Mouse (Mus musculus): ENCODE data around the gene Hirip3. TPM values are rescaled to one million over a fixed set of nuclear protein-coding genes. Genes with fewer than 3 reads are reported as not detected.

Hirip3 gene
- polyA plus RNA-seq, 1 experiment from 2014 or later, result 26.7 TPM

DNA sequence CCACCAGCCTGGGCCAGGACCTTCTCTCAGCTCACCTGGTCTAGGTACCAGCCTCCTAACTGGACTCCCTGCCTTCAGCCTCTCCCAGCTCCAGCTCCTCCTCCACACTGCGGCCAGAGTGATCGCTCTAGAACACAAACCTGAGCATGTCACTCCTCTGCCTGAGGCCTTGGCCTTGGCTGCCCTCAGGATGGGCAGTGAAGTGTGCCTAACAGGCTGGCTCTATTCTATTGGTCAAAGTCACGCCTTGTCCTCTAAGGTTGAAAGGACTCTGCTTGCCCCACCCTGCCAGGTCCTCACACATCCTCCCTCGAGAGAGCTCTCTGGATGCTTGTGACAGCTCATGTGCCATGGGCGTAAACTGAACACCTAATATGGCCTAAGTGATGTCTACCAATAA is 8.3 kb upstream of the Hirip3 start:
- H3K4me1 ChIP-seq (ENCODE audit: insufficient read depth), result no peaks in the 10 kb centered on the region
- ATAC-seq (ENCODE audit: insufficient read depth) (no peak), DNase-seq (no peak)
- H3K27me3 ChIP-seq (ENCODE audit: insufficient read depth, low read length), result peaks cover 15% of the 10 kb centered on the region
- 88% methylated on average over 5 of the region's 5 CpGs for whole genome bisulfite sequencing
- no peak overlapping the region for H3K4me2 ChIP-seq
- H3K9me3 ChIP-seq (ENCODE audit: low read depth, low read length), result no peaks in the 10 kb centered on the region
- H3K36me3 ChIP-seq (ENCODE audit: insufficient read depth), result peaks cover 68% of the 10 kb centered on the region
- no peak for TF ChIP-seq CTCF (IDR thresholded peaks at IDR 0.05; ENCODE audit: low read depth)
- no peak overlapping the region for H3K9ac ChIP-seq
- H3K27ac ChIP-seq (ENCODE audit: low read depth), result no peak overlapping the region
- H3K4me3 ChIP-seq (ENCODE audit: low read depth, low read length), result no peak overlapping the region

GRCm38 (mm10) chr7:126855641-126856040 is 6.1 kb upstream of the Hirip3 start:
- ATAC-seq (ENCODE audit: insufficient read depth) (no peak), DNase-seq (no peak)
- H3K27ac ChIP-seq (ENCODE audit: low read depth), result no peak overlapping the region
- no peak overlapping the region for H3K4me2 ChIP-seq
- H3K27me3 ChIP-seq (ENCODE audit: insufficient read depth, low read length), result no peaks in the 10 kb centered on the region
- H3K9ac ChIP-seq, result no peak overlapping the region
- peaks cover 83% of the 10 kb centered on the region for H3K36me3 ChIP-seq (ENCODE audit: insufficient read depth)
- H3K4me1 ChIP-seq (ENCODE audit: insufficient read depth), result peaks cover under 1% of the 10 kb centered on the region; the same call in 1 of the 2 replicates
- 76% methylated on average over 3 of the region's 3 CpGs for WGBS
- H3K4me3 ChIP-seq (ENCODE audit: low read depth, low read length), result no peak overlapping the region
- no peaks in the 10 kb centered on the region for H3K9me3 ChIP-seq (ENCODE audit: low read depth, low read length)
- no peak for TF ChIP-seq CTCF (IDR thresholded peaks at IDR 0.05; ENCODE audit: low read depth)

- no peak for ATAC-seq (ENCODE audit: insufficient read depth)
- 67% methylated on average over 9 of the region's 9 CpGs for WGBS
- H3K9me3 ChIP-seq (ENCODE audit: low read depth, low read length), result no peaks in the 10 kb centered on the region
- H3K36me3 ChIP-seq (ENCODE audit: insufficient read depth), result peaks cover 80% of the 10 kb centered on the region
- 0 out of 2 replicates have a peak, but pooled peaks have one; percentile 1 for TF ChIP-seq CTCF (IDR thresholded peaks at IDR 0.05; ENCODE audit: low read depth)
- DNase-seq, result no peak
- no peaks in the 10 kb centered on the region for H3K27me3 ChIP-seq (ENCODE audit: insufficient read depth, low read length)
- peak overlapping the region; percentile 20; the same call in 1 of the 2 replicates for H3K9ac ChIP-seq
- no peak overlapping the region for H3K4me2 ChIP-seq
- no peak overlapping the region for H3K27ac ChIP-seq (ENCODE audit: low read depth)
- peaks cover 7% of the 10 kb centered on the region; the same call in 1 of the 2 replicates for H3K4me1 ChIP-seq (ENCODE audit: insufficient read depth)
- H3K4me3 ChIP-seq (ENCODE audit: low read depth, low read length), result no peak overlapping the region
Observed at GRCm38 (mm10) chr7:126856741-126857420, 4.9 kb upstream of the Hirip3 start.

- ATAC-seq (ENCODE audit: insufficient read depth), result no peak; the same call in 1 of the 2 replicates
- H3K4me2 ChIP-seq, result peak overlapping the region; percentile 77
- peak overlapping the region; percentile 73 for H3K4me3 ChIP-seq (ENCODE audit: low read depth, low read length)
- H3K4me1 ChIP-seq (ENCODE audit: insufficient read depth), result peaks cover 7% of the 10 kb centered on the region
- H3K9ac ChIP-seq, result peak overlapping the region; percentile 80
- no peaks in the 10 kb centered on the region for H3K9me3 ChIP-seq (ENCODE audit: low read depth, low read length)
- no peaks in the 10 kb centered on the region for H3K27me3 ChIP-seq (ENCODE audit: insufficient read depth, low read length)
- WGBS, result 59% methylated on average over 5 of the region's 5 CpGs
- peaks cover 66% of the 10 kb centered on the region for H3K36me3 ChIP-seq (ENCODE audit: insufficient read depth)
- DNase-seq, result no peak
- no peak overlapping the region for H3K27ac ChIP-seq (ENCODE audit: low read depth)
- TF ChIP-seq CTCF (IDR thresholded peaks at IDR 0.05; ENCODE audit: low read depth), result no peak
Observed at GRCm38 (mm10) chr7:126860987-126861386, 785 bp upstream of the Hirip3 start.

DNA sequence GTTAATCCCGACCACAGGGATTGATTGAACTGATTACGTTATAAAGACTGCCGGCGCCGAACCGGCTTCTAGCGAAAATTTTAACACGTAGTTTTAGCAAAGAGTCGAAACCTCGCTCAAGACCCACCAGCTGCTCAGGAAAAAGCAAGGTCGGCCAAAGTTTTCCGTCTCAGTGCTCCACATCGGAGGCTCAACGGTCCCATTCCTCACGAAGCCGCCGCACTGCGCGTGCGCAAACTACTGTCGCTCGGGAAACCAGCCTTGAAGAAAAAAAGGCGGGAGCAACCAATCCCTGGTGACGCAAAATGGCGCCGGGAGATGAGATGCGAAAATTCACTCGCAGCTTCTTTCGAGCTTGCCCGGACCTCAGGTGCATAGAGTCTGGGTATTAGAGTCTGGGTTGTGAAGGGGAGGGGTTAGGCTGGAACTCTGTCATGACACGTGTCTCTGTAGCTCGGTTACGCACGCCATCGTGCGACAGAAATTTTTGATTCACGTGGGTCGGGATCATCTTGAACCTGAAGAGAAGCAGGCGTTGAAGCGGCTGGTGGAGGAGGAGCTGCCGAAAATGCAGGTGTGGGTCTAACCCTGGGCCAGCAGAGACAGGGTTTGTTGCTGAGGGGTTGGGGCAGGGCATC is 494 bp downstream of the Hirip3 start, which contains the start of gene Ino80e:
Gene Ino80e (minus strand): TSS at position 231 of the 638 bp plus-strand sequence.
- peak; percentile 66 for ATAC-seq (ENCODE audit: insufficient read depth)
- under 1% methylated on average over 41 of the region's 41 CpGs for WGBS
- no peaks in the 10 kb centered on the region for H3K9me3 ChIP-seq (ENCODE audit: low read depth, low read length)
- peak; percentile 99 for DNase-seq
- 0 out of 2 replicates have a peak, but pooled peaks have one; percentile 8 for TF ChIP-seq CTCF (IDR thresholded peaks at IDR 0.05; ENCODE audit: low read depth)
- peak within 1 kb of the TSS; percentile 73 for H3K4me3 ChIP-seq (ENCODE audit: low read depth, low read length)
- peak within 1 kb of the TSS; percentile 84 for H3K27ac ChIP-seq (ENCODE audit: low read depth)
- peak within 1 kb of the TSS; percentile 77 for H3K4me2 ChIP-seq
- H3K9ac ChIP-seq, result peak within 1 kb of the TSS; percentile 80
- peaks cover 7% of the 10 kb centered on the region for H3K4me1 ChIP-seq (ENCODE audit: insufficient read depth)
- peaks cover 66% of the 10 kb centered on the region for H3K36me3 ChIP-seq (ENCODE audit: insufficient read depth)
- H3K27me3 ChIP-seq (ENCODE audit: insufficient read depth, low read length), result no peaks in the 10 kb centered on the region

- Histone ChIP-seq H3K27ac (ENCODE audit: low read depth) (peak overlapping the region; percentile 30; the same call in 1 of the 2 replicates), H3K9ac (peak overlapping the region; percentile 80), H3K4me2 (peak overlapping the region; percentile 77), H3K36me3 (ENCODE audit: insufficient read depth) (peaks cover 67% of the 10 kb centered on the region), H3K9me3 (ENCODE audit: low read depth, low read length) (no peaks in the 10 kb centered on the region), H3K4me3 (ENCODE audit: low read depth, low read length) (peak overlapping the region; percentile 73), H3K27me3 (ENCODE audit: insufficient read depth, low read length) (no peaks in the 10 kb centered on the region), H3K4me1 (ENCODE audit: insufficient read depth) (peaks cover 7% of the 10 kb centered on the region)
- no peak for TF ChIP-seq CTCF (IDR thresholded peaks at IDR 0.05; ENCODE audit: low read depth)
- ATAC-seq (ENCODE audit: insufficient read depth), result no peak
- 46% methylated on average over 6 of the region's 6 CpGs for WGBS
- DNase-seq, result no peak
Observed at GRCm38 (mm10) chr7:126863791-126864190, 2.0 kb downstream of the Hirip3 start.

DNA sequence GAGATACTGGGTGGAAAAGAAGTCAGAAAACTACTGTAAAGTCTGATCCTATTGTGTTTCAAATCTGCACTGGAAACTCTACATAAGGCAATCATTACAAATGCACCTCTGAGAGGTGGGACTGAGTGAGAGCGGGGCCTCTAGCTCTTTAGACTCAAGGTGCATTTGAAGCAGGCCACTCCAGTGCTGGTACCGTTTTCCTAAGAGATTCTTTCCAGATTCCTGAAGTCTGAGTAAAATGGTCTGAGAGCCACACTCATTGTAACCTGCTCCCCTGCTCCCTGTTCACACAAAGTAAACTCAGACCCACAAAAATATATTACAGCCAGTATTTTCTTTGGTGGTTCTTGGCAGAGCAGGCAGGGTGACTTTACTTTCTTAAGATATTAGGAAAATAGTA is 5.8 kb downstream of the Hirip3 start:
- no peak overlapping the region for H3K4me2 ChIP-seq
- no peak overlapping the region for H3K4me3 ChIP-seq (ENCODE audit: low read depth, low read length)
- H3K27me3 ChIP-seq (ENCODE audit: insufficient read depth, low read length), result no peaks in the 10 kb centered on the region
- DNase-seq (no peak), ATAC-seq (ENCODE audit: insufficient read depth) (no peak)
- H3K9ac ChIP-seq, result no peak overlapping the region
- H3K27ac ChIP-seq (ENCODE audit: low read depth), result no peak overlapping the region
- no peaks in the 10 kb centered on the region; the same call in 1 of the 2 replicates for H3K4me1 ChIP-seq (ENCODE audit: insufficient read depth)
- WGBS, result 71% methylated on average over 2 of the region's 2 CpGs
- H3K9me3 ChIP-seq (ENCODE audit: low read depth, low read length), result no peaks in the 10 kb centered on the region
- TF ChIP-seq CTCF (IDR thresholded peaks at IDR 0.05; ENCODE audit: low read depth), result no peak
- peaks cover 93% of the 10 kb centered on the region for H3K36me3 ChIP-seq (ENCODE audit: insufficient read depth)
